13 mouse cellular contexts compared by ENCODE assay signal in genomic region chr1:180158648-180159047, GRCm38 (mm10).
"Had no signal": no experiment of that assay in that cellular context is flagged by ENCODE, and none has a peak within 500 bp of the region (broad histone marks: within the 10 kb centered on the region; RNA-seq: fewer than 3 reads in every experiment).

No protein-coding gene starts in this region.

- H3K4me2 ChIP-seq: limb, embryonic 12.5 days; liver, embryonic 15.5 days; neural tube, embryonic 15.5 days had no signal

- H3K9ac ChIP-seq: limb, embryonic 12.5 days; liver, embryonic 15.5 days; neural tube, embryonic 15.5 days had no signal

- ATAC-seq: lung, postnatal 0 days had no signal

- DNase-seq: kidney, adult 2 months; kidney, postnatal 25 days; lung, postnatal 4 days; midbrain, embryonic 14.5 days; right cerebral cortex, adult 18-20 months; right cerebral cortex, postnatal 25 days had no signal

- H3K4me3 ChIP-seq: left cerebral cortex, adult 2 months; limb, embryonic 12.5 days; liver, embryonic 15.5 days; midbrain, embryonic 10.5 days; myocyte; neural tube, embryonic 15.5 days had no signal

- H3K9me3 ChIP-seq: limb, embryonic 12.5 days; liver, embryonic 15.5 days; midbrain, embryonic 10.5 days; neural tube, embryonic 15.5 days had no signal

- H3K27me3 ChIP-seq: limb, embryonic 12.5 days; liver, embryonic 15.5 days; neural tube, embryonic 15.5 days had no signal

- H3K27ac ChIP-seq: left cerebral cortex, adult 2 months; limb, embryonic 12.5 days; liver, embryonic 15.5 days; midbrain, embryonic 10.5 days; neural tube, embryonic 15.5 days had no signal

- H3K4me1 ChIP-seq: limb, embryonic 12.5 days; liver, embryonic 15.5 days; neural tube, embryonic 15.5 days had no signal
